Mouse (Mus musculus): Measurements from ENCODE around the gene Gm10638.

Gene Gm10638

DNA sequence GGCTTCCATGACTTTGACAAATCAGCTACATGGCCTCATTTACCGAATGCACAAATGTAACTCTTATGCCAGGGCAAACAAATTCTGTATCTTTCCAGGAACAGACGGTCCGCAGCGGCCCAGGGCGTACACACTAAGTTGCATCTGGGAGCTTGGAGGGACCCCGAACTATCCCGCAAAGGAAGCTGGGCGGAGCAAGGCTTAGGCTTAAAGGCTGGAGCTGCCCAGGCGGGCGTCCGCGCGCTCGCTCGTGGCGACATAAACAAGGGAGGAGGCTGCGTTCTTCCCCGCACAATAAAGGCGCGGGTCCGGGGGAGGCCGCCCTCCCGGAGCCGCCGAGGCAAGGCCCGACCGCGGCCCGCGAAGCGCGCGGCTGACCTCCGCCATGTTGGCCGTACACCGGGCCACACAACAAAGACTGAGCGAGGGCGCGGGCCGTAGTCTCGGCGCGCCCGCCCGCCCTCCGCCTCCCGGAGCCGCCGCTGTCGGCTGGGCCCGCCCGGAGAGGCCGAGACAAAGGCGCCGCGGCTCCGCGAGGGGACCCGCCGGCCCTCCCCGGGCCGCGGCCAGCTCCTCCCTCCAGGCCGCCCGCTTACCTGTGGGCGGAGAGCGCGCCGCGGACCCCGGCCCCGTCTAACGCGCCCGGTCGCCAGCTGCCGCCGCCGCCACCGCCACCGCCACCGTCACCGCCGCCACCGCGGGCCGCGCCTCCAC is at the start of gene Gm10638, which contains the start of gene Siah1a:
Gm10638 (plus strand) TSS at position 479 of the 714 bp plus-strand sequence.
Siah1a (minus strand) TSS at position 714 of the 714 bp plus-strand sequence.
- peak; percentile 36 to 47 for DNase-seq (ENCODE audit: low spot score in 2 of 2)

DNA sequence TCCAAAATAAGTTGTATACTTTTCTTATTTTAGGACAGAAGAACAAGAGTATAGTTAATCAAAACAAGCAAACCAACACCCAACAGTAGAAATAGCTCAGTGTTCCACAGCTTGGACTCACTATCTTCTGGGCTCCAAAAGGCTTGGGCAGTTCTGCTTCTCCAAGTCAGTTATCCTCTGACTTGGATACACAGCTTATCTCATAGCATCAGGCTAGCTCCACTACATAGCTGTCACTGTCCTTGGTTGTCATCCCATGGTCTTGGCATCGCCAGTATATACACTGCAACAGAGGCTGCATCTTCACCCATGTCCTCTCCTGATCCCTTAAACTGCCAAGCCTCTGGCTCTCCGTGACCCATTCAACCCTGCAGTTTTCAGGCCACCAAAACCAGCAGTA is 49.8 kb upstream of the Gm10638 start:
- DNase-seq (ENCODE audit: low spot score in 2 of 2): no peak

DNA sequence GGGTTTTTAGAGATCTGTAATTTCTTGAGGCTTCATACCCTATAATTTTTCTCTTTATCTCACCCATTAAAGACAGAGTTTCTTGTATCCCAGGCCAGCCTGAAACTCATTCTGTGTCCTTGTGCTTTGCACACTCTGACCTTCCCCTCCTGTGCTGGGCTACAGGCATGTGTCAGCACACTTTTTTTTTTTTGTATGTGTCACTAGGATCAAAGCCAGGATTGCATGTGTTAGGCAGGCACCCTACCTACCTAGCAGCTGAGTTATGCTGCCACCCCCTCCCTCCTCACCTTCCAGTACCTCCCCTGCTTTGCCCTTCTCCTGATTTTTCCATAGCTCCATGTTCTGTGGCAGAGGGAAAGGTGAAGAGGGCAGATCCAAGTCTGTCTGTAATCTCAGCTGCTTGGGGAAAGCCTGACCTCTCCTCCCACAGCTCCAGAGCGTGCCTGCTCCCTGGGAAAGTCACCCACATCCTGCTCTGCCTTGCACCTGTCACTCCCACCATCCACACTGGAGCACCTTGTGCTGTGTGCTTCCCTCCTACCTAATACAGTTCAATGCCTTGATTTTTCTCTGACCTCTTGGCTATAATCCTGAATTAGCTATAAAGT is 46.6 kb upstream of the Gm10638 start:
- no peak for DNase-seq (ENCODE audit: low spot score in 2 of 2)

DNA sequence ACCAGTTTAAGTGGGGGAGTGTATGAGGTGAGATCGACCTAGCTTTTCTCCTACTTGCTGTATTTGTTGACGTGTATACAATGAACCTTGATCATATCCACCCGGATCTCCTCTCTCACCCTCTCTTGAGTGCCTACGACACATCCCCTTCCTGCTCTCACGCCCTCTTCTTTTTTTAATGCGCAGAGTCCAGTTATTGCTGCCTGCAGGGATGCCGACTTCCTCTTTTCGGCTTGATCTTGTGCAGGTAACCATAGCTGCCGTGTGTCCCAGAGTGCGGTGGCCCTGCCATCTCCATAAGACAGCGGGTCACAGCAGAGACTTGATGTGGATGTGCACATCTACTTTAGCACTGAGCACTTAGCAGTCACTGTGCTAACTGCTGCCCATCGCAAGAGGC is 46.0 kb upstream of the Gm10638 start:
- DNase-seq (ENCODE audit: low spot score in 2 of 2): no peak

DNA sequence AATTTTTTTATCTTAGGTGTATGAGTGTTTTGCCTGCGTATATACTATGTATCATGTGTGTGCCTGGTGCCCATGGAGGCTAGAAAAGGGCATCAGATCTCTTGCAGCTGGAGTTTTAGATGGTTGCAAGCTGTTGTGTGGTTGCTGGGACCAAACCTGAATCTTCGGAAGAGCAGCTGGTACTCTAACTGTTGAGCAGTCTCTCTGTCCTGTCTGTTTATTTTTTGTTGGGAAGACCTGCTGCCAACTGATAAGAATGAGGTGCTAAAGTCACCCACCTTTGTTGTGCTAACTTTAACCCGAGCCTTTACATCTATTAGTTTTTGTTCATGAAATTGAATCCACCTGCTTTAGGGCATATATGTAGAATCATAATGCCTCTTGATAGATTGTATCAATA is 43.0 kb upstream of the Gm10638 start:
- no peak for DNase-seq (ENCODE audit: low spot score in 2 of 2)

DNA sequence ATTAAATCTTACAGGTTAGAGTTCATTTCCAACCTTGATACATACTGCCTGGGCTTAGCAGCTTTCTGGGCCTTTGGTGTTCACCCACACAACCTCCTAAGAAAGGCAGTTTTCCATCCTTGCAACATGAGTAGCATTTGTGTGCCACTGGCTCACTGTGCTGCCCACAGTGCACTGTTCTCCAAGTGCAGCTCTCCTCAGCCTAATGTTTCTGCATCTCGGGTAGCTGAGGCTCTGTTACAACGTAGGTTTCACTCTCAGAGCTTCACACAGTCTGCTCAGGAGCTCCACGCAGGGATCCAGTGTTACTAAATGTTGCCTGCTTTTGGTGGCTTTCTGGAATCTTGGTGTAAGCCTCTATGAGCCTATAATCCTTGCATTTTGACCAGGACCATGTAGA is 40.2 kb upstream of the Gm10638 start:
- DNase-seq (ENCODE audit: low spot score in 2 of 2): no peak

DNA sequence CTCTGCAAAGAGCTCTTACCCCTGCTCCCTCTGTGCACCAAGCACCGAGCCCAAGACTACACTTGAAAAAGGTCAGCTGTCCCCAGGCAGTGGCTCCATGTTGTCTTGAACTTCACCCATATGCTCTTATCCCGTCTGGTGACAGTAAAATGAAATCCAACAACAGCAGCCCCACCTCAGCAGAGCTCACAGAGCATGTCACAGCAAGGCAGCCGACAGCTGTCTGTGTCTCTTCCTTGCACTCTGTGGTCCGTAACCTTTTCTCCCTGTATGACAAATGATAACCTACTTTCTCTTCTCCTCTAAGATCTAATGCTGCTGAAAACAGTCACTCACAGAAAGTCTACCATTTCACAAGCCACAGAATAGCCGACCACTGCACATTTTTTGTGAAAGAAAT is 38.7 kb upstream of the Gm10638 start:
- peak; percentile 35 to 44 for DNase-seq (ENCODE audit: low spot score in 2 of 2)

DNA sequence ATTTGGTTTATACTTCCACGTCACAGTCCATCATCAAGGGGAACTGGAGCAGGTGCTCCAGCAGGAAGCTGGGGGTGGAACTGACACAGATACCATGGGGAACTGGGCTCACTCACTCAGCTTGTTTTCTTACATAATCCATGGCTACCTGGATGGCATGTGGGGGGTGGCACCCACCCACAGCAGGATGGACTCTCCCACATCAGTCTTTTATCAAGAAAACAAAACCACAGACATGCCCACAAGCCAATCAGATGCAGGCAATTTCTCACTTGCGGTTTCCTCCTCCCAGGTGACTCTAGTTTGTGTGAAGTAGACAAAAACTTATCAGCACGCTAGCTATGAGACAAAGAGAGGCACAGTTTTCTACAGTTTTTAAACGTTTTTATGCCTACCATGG is 37.6 kb upstream of the Gm10638 start:
- peak; percentile 79 to 83 for DNase-seq (ENCODE audit: low spot score in 2 of 2)

DNA sequence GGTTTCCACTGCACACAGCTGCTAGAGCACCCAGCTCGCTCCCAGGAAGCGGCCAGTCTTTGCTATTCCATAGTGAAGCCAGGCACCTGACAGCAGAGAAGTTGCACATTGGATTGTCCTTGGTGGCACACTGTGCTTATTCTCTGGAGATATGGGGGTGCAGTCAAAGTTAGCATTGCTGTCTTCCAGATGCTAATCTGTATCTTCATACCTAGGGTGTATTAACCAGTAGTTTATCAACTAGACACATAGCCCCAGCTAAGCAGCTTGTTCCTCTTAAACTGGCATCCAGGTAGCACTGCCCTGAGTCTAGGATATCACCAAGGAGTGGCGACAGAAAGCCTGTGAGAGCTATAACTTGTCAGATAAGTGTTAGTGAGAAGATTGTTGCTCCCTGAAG is 32.9 kb upstream of the Gm10638 start:
- DNase-seq (ENCODE audit: low spot score in 2 of 2): no peak

DNA sequence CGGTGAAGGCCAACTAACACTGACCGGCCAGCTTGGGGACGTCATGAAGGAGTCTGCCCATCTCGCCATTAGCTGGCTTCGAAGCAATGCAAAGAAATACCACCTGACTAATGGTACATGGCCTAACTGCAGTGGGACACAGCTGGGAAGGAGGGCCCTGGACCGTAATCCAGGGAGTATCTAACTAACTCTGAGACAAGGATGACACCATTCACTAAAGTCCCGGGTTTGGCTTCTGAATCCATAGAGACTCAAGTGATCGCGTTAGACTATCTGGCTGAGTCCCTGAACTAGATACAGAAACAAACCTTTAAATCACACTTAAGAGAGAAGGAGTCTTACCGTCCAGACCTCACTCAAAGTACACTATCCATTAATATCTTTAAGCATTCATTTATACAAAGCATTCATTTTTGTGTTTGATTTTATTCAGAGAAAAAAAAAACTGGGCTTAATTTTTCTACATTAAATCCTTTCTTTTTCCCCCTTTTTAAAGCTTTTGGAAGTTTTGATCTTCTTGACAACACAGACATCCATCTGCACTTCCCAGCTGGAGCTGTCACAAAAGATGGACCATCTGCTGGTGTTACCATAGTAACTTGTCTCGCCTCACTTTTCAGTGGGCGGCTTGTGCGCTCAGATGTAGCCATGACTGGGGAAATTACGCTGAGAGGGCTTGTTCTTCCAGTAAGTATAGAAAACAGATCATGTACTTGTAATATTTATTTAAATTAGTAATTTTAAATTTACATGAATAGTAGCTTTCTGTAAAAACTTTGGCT is 31.9 kb upstream of the Gm10638 start:
- no peak for DNase-seq (ENCODE audit: low spot score in 2 of 2)

DNA sequence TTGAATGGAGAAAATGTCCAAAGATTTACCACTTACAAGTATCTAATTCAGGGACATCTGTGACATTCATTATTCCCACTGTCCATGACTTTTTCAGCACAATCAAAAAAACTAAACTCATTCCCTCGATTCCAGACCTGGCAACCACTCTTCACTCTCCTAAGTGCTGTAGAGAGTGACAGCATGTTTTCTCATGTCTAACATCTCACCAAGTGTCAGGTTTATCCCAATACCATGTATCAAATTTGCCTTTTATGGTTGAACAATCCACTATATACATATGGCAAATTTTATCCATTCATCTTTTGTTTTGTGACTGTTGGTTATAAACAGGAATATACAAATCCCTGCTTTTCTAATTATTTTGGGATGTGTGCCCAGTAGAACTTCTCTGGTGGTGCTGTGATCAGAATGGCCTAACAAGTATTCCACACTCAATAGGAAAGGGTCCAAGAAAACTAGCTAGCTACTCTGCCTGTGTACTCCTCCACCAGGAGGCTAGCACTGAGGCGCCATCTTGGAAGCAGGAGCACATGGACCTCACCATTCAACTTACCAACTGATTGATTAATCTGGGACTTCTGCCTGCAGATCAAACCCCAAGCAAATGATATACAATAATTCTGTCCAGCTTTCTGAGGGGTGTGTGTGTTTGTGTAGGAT is 27.0 kb upstream of the Gm10638 start:
- no peak for DNase-seq (ENCODE audit: low spot score in 2 of 2)

DNA sequence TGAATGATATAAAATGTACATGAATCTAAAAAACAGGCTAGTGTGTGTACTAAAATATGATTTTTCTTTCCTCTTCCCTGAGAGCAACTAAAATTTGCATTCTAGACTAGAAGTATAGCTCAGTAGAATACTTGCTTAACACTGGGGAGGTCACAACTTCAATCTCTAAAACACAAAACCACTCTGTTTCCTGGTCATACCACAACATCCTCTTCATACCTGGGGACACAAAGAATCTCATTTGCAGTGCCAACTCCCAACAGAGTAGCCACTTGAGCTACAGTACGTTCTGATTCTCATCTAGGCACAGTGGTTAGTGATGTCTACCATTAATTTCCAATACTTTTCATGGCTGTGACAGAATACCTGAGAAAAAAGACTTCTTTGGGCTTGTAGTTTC is 26.1 kb upstream of the Gm10638 start:
- no peak for DNase-seq (ENCODE audit: low spot score in 2 of 2)

DNA sequence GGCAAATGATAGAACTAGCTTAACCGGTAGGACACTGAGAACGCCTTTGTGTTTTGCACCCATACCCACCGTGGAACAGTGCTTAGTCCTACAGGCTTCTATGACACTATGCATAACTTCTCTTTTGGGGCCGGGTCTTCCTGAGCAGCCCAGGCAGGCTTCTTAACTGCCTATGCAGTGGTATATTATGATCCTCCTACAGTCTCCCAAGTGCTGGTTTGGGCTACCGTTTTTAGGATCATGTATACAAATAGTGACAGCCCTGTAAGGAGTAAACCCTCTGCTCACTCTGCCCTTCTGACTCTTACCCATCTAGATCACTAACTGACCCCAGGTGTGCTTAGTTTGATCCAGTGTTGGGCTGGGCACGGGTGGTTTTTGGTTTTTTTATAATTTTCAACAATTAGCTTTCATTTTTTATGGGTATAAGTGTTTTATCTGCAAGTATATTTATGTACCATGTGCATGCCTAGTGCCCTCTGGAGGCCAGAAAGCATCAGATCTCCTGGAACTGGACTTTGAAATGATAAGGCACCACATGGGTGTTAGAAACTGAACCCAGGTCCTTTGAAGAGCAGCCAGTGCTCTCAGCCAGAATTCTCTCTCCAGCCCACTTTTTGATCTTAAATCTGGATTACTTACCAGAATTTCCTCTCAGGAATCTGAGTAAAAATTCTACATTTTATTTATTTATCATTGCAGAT is 24.6 kb upstream of the Gm10638 start:
- DNase-seq (ENCODE audit: low spot score in 2 of 2): no peak

DNA sequence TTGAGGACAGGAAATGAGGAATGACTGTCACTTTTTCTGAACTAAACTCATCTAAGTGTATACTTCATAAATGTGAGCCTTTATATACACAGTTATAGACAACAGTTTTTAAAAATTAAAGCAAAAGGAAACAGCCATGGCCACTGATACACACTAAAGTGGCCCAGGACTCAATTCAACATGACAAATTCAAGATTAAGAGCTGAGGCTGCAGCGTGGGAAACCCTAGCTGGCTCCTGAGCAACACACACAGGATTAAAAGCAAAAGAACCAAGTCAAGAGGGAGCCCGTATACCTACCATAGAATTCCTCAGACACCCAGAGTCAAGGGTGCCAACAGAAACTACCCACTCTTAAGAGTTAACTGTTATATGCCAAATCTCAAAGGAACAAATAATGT is 24.0 kb upstream of the Gm10638 start:
- DNase-seq (ENCODE audit: low spot score in 2 of 2): no peak

DNA sequence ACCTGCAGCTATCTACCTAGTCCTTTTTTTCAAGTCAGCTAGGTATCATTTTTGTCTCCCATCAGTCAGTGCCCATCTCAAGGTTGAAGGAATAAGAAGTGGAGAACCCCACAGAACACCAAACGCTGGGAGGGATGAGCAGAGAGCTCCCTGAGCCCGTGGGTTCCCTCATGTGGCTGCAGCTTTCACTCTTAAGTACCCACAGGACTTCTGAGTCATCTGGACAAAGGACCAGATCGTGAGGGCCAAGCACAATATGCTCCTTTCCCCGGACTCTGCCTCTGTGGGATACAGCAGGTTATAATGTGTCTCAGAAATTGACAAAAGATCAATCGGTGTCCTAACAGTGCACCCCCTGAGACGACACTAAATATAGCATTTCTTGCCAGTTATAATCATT is 18.5 kb upstream of the Gm10638 start:
- no peak for DNase-seq (ENCODE audit: low spot score in 2 of 2)

DNA sequence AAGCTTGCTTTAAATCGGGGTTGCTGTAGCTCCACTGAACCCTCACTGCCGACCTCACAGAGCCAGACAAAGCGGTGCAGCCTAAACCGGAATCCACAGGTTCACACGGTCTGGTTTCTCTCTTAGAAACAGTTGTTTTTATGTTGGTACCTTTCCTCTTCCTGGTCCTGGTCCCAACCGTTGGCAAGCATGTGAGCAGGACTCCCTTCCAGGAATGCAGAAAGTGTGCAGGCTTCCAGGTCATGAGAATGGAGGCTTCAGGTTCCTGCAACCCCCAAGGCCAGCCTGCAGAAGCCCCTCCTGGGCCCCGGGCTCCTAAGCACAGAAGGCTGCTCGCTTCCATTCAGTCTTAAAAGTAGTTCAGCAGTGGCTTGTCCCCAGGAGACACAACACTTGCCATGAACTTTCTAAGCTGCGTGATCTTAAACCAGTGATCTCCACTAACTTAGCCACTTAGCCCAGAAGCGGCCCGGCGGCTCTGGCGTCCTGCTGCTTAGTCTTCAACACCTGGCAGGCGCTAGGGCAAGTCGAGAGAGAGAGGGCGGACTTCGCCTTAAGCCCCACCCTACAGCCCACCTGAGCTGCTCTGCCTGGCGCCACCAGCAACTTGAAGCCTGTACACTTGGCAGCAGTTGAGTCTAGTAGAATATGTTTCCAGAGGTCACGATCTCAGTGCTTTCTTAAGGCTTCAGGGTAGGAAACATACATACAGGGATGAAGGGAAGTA is 17.1 kb upstream of the Gm10638 start:
- no peak for DNase-seq (ENCODE audit: low spot score in 2 of 2)

DNA sequence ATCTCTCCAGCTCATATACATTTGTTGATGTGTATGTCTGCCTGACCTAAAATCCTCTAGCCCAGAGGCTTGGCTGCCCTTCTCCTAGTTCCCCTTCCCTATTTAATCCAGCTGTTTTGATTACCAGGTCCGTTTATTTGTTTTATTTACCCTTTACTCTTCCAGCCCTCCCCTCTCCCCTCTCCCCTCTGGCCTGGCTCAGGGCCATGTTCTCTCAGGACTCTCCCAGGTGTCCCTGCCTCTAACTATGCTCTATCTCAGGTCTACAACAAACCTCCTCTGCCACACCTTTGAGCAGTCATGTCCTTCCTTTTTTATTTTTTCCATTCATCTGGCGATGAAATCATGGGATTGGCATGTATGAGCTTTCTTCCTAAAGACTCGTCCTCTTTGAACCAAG is 15.2 kb upstream of the Gm10638 start:
- no peak for DNase-seq (ENCODE audit: low spot score in 2 of 2)

DNA sequence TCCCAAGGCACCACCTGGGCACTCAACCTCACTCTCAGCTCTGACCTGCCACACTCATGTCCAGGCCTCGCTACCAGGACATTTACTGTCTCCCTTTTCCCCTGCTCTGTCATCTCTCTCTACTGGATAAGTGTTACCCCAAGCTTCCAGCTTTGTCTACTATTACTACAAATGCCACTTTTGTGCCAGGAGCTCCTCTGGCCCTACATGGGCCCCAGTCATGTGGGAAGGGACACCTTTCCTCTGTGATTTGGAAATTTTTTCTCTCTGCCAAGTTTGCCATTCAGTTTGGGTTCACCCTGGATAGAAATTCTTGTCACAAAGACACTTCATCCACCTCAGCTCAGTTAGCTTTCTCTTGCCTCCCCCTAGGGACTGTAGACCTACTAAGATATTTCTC is 14.6 kb upstream of the Gm10638 start:
- no peak for DNase-seq (ENCODE audit: low spot score in 2 of 2)

DNA sequence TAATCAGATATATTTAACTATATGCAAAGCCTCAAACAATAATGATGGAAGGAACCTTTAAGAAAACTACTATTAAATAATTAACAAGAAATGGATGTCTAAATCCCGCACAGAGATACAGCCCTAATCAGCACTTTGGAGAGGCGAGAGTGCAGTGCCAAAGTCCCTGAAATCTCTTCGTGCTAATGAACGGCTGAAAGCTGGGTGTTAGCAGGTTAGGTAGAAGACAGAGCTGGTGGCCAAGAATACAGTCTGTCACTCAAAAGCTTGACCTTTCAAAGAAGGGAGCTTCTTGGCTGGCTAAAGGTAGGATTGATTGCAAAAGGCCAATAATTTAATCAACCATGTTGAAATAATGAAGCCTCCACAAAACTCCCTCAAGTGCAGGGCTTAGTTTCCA is 11.3 kb upstream of the Gm10638 start:
- DNase-seq (ENCODE audit: low spot score in 2 of 2): no peak

DNA sequence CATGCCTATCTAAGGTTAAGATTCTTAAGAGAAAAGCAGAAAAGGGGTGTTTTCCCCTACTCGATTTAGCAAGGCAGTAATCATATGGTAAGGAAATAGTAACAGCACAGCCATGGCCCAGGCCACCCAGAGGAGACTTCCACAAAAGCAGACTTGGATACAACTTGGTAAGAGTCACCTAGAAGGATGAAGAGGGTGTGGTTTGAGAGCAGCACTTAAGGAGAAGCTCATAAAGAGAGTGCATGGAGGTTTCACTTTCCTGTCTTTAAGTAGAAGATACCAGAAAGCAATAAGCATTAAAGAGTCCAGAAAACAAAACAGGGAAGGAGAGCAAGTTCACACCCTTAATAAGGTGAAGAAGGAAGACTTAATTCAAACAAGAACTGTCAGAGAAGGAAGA is 10.5 kb upstream of the Gm10638 start:
- no peak for DNase-seq (ENCODE audit: low spot score in 2 of 2)

Data from thymus, postnatal 10 days (tissue).